Mouse (Mus musculus) kidney, adult 2 months (tissue): ENCODE data around the gene Mylk.
A peak's percentile ranks its signal among the peaks of the same experiment; 100 is the strongest.

Source experiments
- CTCF ChIP-seq: fragments of 200-500 bp; conservative IDR thresholded peaks from 2 replicates; pipeline ENCODE4 v1.5.1; 2011; ENCODE audit warnings: low read depth, mild to moderate bottlenecking, control low read depth, low read length, moderate library complexity, mixed read lengths; ENCODE audit not compliant: insufficient read depth, insufficient read length
- POLR2A ChIP-seq: fragments of 200-500 bp; IDR thresholded peaks from one replicate; pipeline ENCODE4 v1.6.1; 2011; ENCODE audit warnings: low read depth, low read length, control low read depth

DNA sequence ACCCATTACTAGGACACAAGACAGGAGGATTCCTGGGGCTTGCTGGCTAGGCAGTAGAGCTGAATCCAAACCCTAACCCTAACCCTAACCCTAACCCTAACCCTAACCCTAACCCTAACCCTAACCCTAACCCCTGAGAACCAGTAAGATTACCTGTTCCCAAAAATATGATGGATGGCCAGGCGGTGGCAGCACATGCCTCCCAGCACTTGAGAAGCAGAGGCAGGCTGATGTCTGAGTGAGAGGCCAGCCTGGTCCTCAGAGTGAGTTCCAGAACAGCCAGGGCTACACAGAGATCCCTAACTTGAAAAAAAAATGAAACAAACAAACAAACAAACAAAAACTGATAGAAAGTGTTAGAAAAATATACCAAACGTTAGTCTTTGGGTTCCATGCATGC is 2.1 kb upstream of the Mylk start:
- TF ChIP-seq POLR2A (no peak), CTCF (peak; percentile 62)
